Mouse (Mus musculus) limb, embryonic 13.5 days (tissue): Measurements from ENCODE around the gene Nfyb. TPM values are rescaled to one million over a fixed set of nuclear protein-coding genes. Genes with fewer than 3 reads are reported as not detected.
A peak's percentile ranks its signal among the peaks of the same experiment; 100 is the strongest.

Experiments
- ATAC-seq: fragments of 200-750 bp; cut with Nextera tagmentation; 2 replicates; pipeline ENCODE4 v1.8.0; 2017; ENCODE audit warnings: low read depth, moderate number of reproducible peaks, moderate TSS enrichment; ENCODE audit not compliant: low FRiP score
- H3K27ac ChIP-seq: fragments of 300-500 bp; sonication (generic); 2 replicates; pipeline ENCODE4 v1.5.1; 2015; ENCODE audit warnings: inconsistent platforms, mild to moderate bottlenecking, moderate library complexity
- H3K27me3 ChIP-seq: fragments of 300-500 bp; sonication (generic); 2 replicates; pipeline ENCODE4 v1.6.1; 2015; ENCODE audit warnings: mild to moderate bottlenecking, inconsistent platforms
- H3K36me3 ChIP-seq: fragments of 300-500 bp; sonication (generic); 2 replicates; pipeline ENCODE4 v1.6.1; 2015; ENCODE audit warnings: inconsistent platforms, mild to moderate bottlenecking, moderate library complexity
- H3K4me1 ChIP-seq: fragments of 300-500 bp; sonication (generic); 2 replicates; pipeline ENCODE4 v1.6.1; 2015; ENCODE audit warnings: inconsistent platforms
- H3K4me2 ChIP-seq: fragments of 300-500 bp; sonication (generic); replicated peaks from 2 replicates; pipeline ENCODE4 v1.6.1; 2015; ENCODE audit warnings: inconsistent platforms, mild to moderate bottlenecking, moderate library complexity
- H3K4me3 ChIP-seq: fragments of 300-500 bp; sonication (generic); 2 replicates; pipeline ENCODE4 v1.5.1; 2015; ENCODE audit warnings: moderate library complexity, mild to moderate bottlenecking, inconsistent platforms
- H3K9ac ChIP-seq: fragments of 300-500 bp; sonication (generic); 2 replicates; pipeline ENCODE4 v1.6.1; 2015; ENCODE audit warnings: mild to moderate bottlenecking, inconsistent platforms
- H3K9me3 ChIP-seq: fragments of 300-500 bp; sonication (generic); 2 replicates; pipeline ENCODE4 v1.6.1; 2016; ENCODE audit warnings: inconsistent platforms
- WGBS: fragments of 180-500 bp; shearing (Covaris S2); methylation state at CpG from one replicate; pipeline ENCODE4 v1.1.7; 2015; 5-methylcytosine and 5-hydroxymethylcytosine counted together
- polyA plus RNA-seq: library from polyadenylated mRNA; unstranded; fragments of >200 nt; fragmentation: Nextera tagmentation; extraction: Ambion mirVana; gene quantifications from 2 replicates; pipeline ENCODE4 v1.2.1, GENCODE M21; 2015

Gene Nfyb
- polyA plus RNA-seq, 1 experiment from 2014 or later, result 53.4 TPM

DNA sequence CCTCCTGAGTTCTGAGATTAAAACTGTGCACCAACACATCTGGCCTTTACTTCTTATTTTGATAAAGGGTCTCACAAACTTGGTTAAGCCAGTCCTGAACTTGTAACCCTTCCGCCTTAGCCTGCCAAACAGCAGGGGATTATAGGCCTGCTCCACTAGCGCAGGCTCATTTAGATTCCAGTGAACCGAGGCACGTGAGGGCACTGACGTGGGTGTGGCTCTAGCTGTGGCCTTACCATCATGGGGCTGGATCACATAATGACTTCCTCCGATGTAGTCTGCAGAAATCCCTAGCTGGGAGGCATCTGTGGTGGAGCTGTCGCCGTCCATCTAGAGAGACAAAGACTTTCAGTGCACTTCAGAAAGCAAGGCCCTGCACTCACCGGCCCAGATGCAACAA is 7.5 kb downstream of the Nfyb start:
- Histone ChIP-seq H3K27ac (no peak overlapping the region), H3K9ac (no peak overlapping the region), H3K4me3 (no peak overlapping the region), H3K36me3 (peaks cover 96% of the 10 kb centered on the region), H3K4me1 (peaks cover 39% of the 10 kb centered on the region), H3K4me2 (no peak overlapping the region), H3K27me3 (no peaks in the 10 kb centered on the region), H3K9me3 (0 out of 2 replicates have a peak, but pooled peaks cover 4% of the 10 kb centered on the region)
- no peak for ATAC-seq
- 90% methylated on average over 9 of the region's 9 CpGs for WGBS

DNA sequence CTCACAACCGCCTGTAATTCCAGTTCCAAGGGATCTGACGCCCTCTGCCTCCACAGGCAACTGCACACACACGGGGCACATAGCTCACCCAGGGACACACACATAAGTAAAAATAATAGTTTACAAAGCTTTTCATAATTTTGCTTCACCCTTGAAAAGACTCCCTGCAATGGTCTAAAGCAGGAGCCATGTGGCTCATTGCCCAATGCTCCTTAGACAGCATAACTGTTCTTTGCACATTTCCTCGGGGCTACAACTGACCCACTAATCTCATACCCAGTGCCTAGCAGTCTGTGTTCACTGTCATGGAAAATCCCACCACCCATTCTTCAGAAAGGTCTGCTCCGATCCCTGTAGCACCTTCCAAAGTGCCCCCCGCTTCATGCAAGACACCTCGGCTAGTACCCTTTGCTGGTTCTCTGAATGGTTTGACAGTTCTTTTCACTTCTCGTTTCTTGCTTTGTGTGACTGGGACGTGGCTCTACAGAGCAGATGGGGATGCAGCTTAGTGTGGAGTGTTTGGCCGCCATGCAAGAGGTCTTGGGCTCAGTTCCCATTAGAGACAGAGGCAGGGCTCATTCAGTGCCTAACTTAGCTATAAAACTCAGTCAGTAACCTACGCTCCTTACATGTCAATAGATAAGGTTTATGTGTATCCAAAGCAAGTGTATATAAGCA is 8.6 kb downstream of the Nfyb start:
- H3K9me3 ChIP-seq, result 0 out of 2 replicates have a peak, but pooled peaks cover 4% of the 10 kb centered on the region
- H3K4me2 ChIP-seq, result no peak overlapping the region
- H3K36me3 ChIP-seq, result peaks cover 96% of the 10 kb centered on the region
- no peak overlapping the region for H3K4me3 ChIP-seq
- WGBS, result 96% methylated on average over 11 of the region's 11 CpGs
- no peak for ATAC-seq
- H3K27ac ChIP-seq, result no peak overlapping the region
- no peaks in the 10 kb centered on the region for H3K27me3 ChIP-seq
- H3K4me1 ChIP-seq, result peaks cover 28% of the 10 kb centered on the region
- H3K9ac ChIP-seq, result no peak overlapping the region

DNA sequence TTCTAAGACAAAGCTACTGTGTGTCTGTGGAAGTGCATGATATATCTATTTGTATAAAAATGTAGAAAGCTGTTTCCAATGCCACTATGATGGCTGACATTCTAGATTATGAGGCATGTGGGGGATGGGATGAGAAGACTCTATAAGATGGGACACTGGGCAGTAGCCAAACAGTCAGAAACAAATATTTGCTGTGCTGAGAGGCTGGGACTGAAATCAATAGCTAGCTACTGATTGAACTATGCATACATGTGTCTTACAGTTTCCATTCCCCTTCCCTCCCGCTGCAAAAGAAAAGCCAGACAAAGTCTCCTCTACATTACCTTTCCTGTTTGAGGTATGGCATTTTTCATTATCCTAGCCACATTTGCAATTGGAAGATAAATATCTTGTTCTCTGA is 9.3 kb downstream of the Nfyb start:
- 0 out of 2 replicates have a peak, but pooled peaks cover 4% of the 10 kb centered on the region for H3K9me3 ChIP-seq
- peaks cover 21% of the 10 kb centered on the region for H3K4me1 ChIP-seq
- no peak overlapping the region for H3K27ac ChIP-seq
- peaks cover 92% of the 10 kb centered on the region for H3K36me3 ChIP-seq
- H3K27me3 ChIP-seq, result no peaks in the 10 kb centered on the region
- no peak for ATAC-seq
- H3K4me3 ChIP-seq, result no peak overlapping the region
- H3K9ac ChIP-seq, result no peak overlapping the region
- WGBS, result 100% methylated on average over 1 of the region's 1 CpGs
- H3K4me2 ChIP-seq, result no peak overlapping the region

DNA sequence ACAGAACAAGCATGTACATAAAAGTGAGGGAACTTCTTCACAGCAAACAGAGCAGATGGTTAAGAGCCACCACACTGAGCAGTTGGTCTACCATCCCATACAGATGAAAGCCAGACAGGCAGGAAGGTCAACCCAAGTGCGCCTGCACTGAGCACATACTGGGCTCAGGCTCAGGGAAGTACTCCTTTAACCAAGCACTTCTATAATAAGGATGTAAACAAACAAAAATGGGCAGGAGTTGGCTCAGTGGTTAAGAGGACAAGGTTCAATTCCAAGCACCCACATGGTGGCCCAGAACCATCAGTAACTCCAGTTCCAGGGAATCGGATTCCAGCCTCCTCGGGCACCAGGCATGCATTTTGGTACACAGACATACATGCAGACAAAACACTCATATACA is 11.0 kb downstream of the Nfyb start:
- Histone ChIP-seq H3K4me1 (peaks cover 11% of the 10 kb centered on the region), H3K36me3 (peaks cover 93% of the 10 kb centered on the region), H3K27ac (no peak overlapping the region), H3K4me2 (no peak overlapping the region), H3K9me3 (0 out of 2 replicates have a peak, but pooled peaks cover 4% of the 10 kb centered on the region), H3K4me3 (no peak overlapping the region), H3K27me3 (no peaks in the 10 kb centered on the region), H3K9ac (no peak overlapping the region)
- 95% methylated on average over 3 of the region's 3 CpGs for WGBS
- no peak for ATAC-seq

DNA sequence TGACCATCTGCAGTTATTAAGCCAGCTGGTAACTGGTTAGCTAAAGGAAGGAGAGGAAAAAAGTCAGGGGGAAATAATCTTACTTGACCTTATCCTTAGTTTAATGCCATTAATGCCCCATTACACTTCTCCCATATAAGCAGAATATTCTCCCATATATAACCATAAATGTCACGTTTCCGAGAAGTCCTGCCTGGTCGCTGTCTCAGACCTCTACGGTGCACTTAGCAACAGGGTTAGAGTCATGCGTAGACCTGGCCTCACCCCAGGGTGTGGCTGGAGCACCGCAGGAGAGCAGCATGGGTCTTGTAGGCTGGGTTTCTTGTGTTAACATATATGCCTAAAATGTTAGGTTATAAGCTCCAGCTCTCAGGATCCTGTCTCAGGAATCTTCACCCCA is 13.2 kb downstream of the Nfyb start:
- H3K27me3 ChIP-seq, result no peaks in the 10 kb centered on the region
- no peak for ATAC-seq
- no peaks in the 10 kb centered on the region for H3K4me1 ChIP-seq
- H3K9me3 ChIP-seq, result 0 out of 2 replicates have a peak, but pooled peaks cover 4% of the 10 kb centered on the region
- no peak overlapping the region for H3K4me3 ChIP-seq
- H3K27ac ChIP-seq, result no peak overlapping the region
- H3K4me2 ChIP-seq, result no peak overlapping the region
- H3K9ac ChIP-seq, result no peak overlapping the region
- 93% methylated on average over 6 of the region's 6 CpGs for WGBS
- H3K36me3 ChIP-seq, result peaks cover 94% of the 10 kb centered on the region

DNA sequence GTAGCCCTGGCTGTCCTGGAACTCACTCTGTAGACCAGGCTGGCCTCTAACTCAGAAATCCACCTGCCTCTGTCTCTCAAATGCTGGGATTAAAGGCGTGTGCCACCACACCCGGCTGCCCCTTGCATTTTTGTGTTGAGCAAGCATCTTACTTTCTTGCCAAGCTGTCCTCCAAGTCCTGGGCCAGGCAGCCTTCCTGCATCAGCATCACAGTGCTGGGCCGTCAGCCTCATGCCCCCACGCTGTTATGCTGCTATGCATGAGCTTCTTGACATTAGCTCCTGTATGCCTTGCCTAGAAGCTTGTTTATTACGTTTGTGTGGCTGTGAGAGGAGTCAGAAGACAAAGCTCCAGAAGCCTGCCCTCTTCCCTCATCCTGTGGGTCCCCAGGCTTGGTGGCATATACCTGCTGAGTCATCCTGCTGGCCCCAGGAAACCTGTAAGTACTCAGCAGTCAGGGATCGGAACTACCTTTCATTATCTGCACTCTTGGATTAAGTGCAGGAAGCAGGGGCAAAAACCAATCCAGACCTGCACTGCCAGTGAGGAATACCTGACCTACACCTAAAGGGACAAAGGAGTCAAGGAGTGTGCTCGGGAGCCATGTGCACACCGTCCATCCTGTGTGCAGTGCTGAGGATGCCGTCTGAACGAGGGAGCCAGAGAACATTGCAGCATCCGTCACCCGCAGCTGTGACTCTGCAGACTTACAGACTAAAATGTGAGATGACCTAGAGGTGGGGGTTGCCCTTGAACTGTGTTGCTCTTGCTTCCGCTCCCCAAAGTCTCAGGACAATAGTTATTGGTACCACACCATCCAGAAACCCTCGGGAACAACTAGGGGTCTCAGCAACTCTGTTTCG is 16.7 kb downstream of the Nfyb start:
- peaks cover 88% of the 10 kb centered on the region for H3K36me3 ChIP-seq
- no peaks in the 10 kb centered on the region for H3K4me1 ChIP-seq
- H3K27ac ChIP-seq, result no peak overlapping the region
- H3K9me3 ChIP-seq, result no peaks in the 10 kb centered on the region
- H3K4me2 ChIP-seq, result no peak overlapping the region
- no peaks in the 10 kb centered on the region for H3K27me3 ChIP-seq
- WGBS, result 86% methylated on average over 15 of the region's 15 CpGs
- H3K9ac ChIP-seq, result no peak overlapping the region
- ATAC-seq, result no peak
- H3K4me3 ChIP-seq, result no peak overlapping the region

DNA sequence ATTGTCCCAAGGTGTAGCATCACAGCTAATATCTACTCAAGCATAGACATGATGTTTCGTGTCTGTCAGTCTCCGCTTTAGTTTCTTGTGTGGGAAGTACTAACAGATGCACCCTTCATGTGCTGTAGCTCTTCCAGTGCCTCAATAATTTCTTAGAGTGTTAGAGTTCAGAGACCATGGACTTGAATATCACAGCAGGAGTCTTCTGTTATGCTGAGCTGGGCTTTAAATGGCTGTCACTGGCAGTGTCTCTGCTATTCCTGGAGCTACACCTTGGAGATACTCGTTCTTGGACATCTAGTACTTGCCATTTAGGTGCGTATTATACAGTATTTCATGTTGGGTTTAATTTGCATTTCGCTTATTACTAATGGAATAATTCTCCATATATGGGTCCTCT is 18.6 kb downstream of the Nfyb start:
- Histone ChIP-seq H3K4me1 (no peaks in the 10 kb centered on the region), H3K9me3 (no peaks in the 10 kb centered on the region), H3K27me3 (no peaks in the 10 kb centered on the region), H3K36me3 (peaks cover 69% of the 10 kb centered on the region), H3K4me2 (no peak overlapping the region), H3K9ac (no peak overlapping the region), H3K4me3 (no peak overlapping the region), H3K27ac (no peak overlapping the region)
- WGBS, result 91% methylated on average over 5 of the region's 5 CpGs
- ATAC-seq, result no peak

DNA sequence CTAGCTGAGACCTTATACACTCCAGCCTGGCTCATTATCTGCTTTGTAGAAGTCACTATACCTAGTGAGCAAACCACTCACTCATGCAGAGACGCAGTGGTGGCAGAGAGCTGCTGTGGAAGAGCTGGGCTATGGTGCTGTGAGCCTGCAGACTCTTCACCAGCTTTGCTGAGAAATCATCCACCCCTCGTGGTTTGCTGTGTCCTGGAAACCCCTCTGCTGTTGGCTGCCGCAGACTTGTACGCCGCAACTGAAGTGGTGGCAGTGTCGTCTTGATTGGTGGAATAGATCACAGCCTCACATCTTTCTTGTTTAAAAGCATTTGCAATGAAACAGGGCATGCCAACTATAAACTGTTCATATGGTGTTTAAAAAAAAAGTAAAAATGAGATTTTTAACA is 19.6 kb downstream of the Nfyb start:
- Histone ChIP-seq H3K9me3 (no peaks in the 10 kb centered on the region), H3K27me3 (no peaks in the 10 kb centered on the region), H3K4me2 (no peak overlapping the region), H3K36me3 (peaks cover 72% of the 10 kb centered on the region), H3K4me1 (no peaks in the 10 kb centered on the region), H3K4me3 (no peak overlapping the region), H3K9ac (no peak overlapping the region), H3K27ac (no peak overlapping the region)
- no peak for ATAC-seq
- 91% methylated on average over 6 of the region's 6 CpGs for WGBS

DNA sequence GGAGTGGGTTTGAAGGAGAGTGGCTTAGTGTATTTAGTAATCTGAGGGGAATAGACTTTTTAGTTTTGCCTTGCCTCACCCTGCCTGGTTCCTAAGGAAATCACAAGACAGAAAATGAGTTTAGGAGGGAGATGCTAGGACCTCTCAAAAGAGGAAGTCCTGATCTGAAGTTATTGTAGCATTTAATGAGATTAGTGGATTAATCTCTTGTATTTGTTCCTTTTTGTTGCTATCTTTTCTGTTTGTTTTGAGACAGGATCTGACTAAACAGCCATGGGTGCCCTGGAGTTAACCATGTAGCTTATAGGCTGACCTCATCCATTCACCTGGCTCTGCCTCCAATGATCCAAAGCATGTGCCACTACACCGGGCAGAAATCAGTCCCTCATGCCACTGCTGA is 21.4 kb downstream of the Nfyb start:
- Histone ChIP-seq H3K9me3 (no peaks in the 10 kb centered on the region), H3K36me3 (peaks cover 70% of the 10 kb centered on the region), H3K4me3 (no peak overlapping the region), H3K4me2 (no peak overlapping the region), H3K9ac (no peak overlapping the region), H3K27me3 (no peaks in the 10 kb centered on the region), H3K4me1 (no peaks in the 10 kb centered on the region), H3K27ac (no peak overlapping the region)
- ATAC-seq, result no peak
- WGBS, result 91% methylated on average over 1 of the region's 1 CpGs

DNA sequence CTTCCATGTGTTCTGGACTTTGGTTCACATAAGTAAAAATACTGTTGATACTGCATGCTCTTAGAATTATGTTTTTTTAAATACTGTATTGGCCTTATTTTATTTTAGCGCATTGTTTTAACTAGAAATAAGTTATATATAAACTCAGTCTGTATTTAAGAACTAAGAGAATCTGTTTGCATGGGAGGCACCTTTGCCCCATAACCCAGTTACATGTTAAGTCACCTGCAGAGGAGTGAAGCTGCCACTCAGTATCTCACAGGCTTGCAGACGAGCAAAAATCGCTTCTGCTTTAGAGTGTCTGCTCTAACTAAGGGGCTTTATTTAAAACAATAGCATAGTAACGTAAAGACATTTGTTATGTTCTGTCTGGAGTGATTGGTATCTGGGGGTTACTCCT is 22.1 kb downstream of the Nfyb start:
- H3K36me3 ChIP-seq, result peaks cover 69% of the 10 kb centered on the region
- 93% methylated on average over 4 of the region's 4 CpGs for WGBS
- no peak overlapping the region for H3K4me3 ChIP-seq
- no peak overlapping the region for H3K9ac ChIP-seq
- ATAC-seq, result no peak
- H3K4me2 ChIP-seq, result no peak overlapping the region
- H3K9me3 ChIP-seq, result no peaks in the 10 kb centered on the region
- no peak overlapping the region for H3K27ac ChIP-seq
- no peaks in the 10 kb centered on the region for H3K4me1 ChIP-seq
- no peaks in the 10 kb centered on the region for H3K27me3 ChIP-seq

DNA sequence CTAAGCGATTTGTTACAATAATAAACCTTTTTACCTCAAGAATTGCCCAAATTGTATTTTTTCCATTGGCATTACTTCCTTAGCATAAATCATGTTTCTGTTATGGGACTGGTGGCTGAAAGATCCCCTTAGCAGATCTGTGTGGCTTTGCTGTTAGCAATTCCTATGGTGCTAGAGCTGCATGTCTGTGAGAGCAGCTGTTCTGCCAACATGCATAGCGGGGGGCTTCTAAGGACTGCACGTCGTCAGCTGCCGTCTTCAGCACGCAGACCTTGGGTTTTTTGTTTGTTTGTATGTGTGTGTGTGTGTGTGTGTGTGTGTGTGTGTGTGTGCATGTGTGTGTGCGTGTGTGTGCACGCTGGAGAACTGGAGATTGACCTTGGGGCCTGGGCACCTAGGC is 22.6 kb downstream of the Nfyb start:
- Histone ChIP-seq H3K4me1 (no peaks in the 10 kb centered on the region), H3K4me2 (no peak overlapping the region), H3K9me3 (no peaks in the 10 kb centered on the region), H3K27ac (no peak overlapping the region), H3K36me3 (peaks cover 67% of the 10 kb centered on the region), H3K9ac (no peak overlapping the region), H3K4me3 (no peak overlapping the region), H3K27me3 (no peaks in the 10 kb centered on the region)
- ATAC-seq, result no peak
- 79% methylated on average over 8 of the region's 8 CpGs for WGBS

DNA sequence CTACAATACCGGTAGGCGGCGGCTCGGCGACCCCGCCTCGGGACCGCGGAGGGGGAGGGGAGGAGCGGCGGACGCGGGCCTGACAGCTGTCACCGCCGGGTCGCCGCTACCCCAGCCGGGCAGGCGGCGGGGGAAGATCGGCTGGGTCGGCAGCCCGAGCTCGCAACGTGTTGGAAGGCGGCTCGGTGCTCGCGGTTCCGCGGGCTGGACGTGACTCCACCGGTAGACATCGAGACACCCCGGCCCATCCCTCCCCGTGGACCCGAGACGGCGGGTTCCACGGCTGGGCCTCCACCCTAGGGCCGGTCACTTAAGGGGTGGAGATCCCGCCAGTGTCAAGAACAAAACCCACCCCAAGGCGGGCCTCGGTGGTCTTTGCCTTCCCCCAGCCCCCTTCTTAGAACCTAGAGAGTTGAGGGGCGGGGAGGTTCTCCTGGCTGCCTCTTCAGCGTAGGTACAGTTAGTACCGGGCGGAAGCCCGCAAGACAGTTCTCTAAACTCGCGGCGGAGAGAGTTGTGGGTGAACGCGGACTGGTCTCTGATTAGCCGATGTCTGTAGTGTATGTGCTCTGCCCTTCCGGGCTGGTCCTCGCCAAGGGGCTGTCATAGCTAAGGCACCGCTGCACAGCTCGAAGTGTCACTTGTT is 64.5 kb downstream of the Nfyb start:
- peaks cover 17% of the 10 kb centered on the region for H3K36me3 ChIP-seq
- H3K27me3 ChIP-seq, result no peaks in the 10 kb centered on the region
- no peaks in the 10 kb centered on the region for H3K9me3 ChIP-seq
- under 1% methylated on average over 59 of the region's 59 CpGs for WGBS
- H3K4me2 ChIP-seq, result peak overlapping the region; percentile 85
- H3K27ac ChIP-seq, result peak overlapping the region; percentile 67; the same call in 1 of the 2 replicates
- H3K4me1 ChIP-seq, result peaks cover 16% of the 10 kb centered on the region
- H3K9ac ChIP-seq, result peak overlapping the region; percentile 87
- ATAC-seq, result peak; percentile 76
- H3K4me3 ChIP-seq, result peak overlapping the region; percentile 95
